28 mouse cellular contexts compared by ENCODE assay signal in genomic region chr6:139842626-139843025, GRCm38 (mm10).
"Had no signal": no experiment of that assay in that cellular context is flagged by ENCODE, and none has a peak within 500 bp of the region (broad histone marks: within the 10 kb centered on the region; RNA-seq: fewer than 3 reads in every experiment).

No protein-coding gene starts in this region.

- DNase-seq: gastrocnemius, postnatal 14 days; gastrocnemius, postnatal 36 days; heart, adult 18-20 months; heart, postnatal 14 days; heart, postnatal 36 days; kidney, adult 11 months; kidney, adult 2 months; kidney, adult 9 months; kidney, postnatal 14 days; kidney, postnatal 36 days; layer of hippocampus, adult 9-11 months; layer of hippocampus, postnatal 36 days; liver; liver, embryonic 13.5 days; liver, postnatal 0 days had no signal

- ATAC-seq: hindbrain, postnatal 0 days; intestine, embryonic 16.5 days; liver, postnatal 0 days had no signal

- H3K4me3 ChIP-seq: heart, embryonic 13.5 days; heart, embryonic 15.5 days; hindbrain, embryonic 13.5 days; hindbrain, embryonic 15.5 days; kidney, embryonic 15.5 days; limb, embryonic 10.5 days; limb, embryonic 12.5 days; liver, embryonic 13.5 days; liver, embryonic 15.5 days had no signal

- H3K27ac ChIP-seq: heart, embryonic 13.5 days; heart, embryonic 15.5 days; hindbrain, embryonic 13.5 days; hindbrain, embryonic 15.5 days; hindbrain, postnatal 0 days; kidney, embryonic 15.5 days; kidney, postnatal 0 days; limb, embryonic 10.5 days; limb, embryonic 12.5 days; liver, embryonic 13.5 days; liver, embryonic 15.5 days had no signal

- H3K27me3 ChIP-seq: heart, embryonic 13.5 days; heart, embryonic 15.5 days; hindbrain, embryonic 13.5 days; hindbrain, embryonic 15.5 days; kidney, embryonic 15.5 days; limb, embryonic 12.5 days; liver, embryonic 13.5 days; liver, embryonic 15.5 days had no signal

- H3K9me3 ChIP-seq: heart, embryonic 13.5 days; heart, embryonic 15.5 days; hindbrain, embryonic 13.5 days; hindbrain, embryonic 15.5 days; kidney, embryonic 15.5 days; limb, embryonic 10.5 days; limb, embryonic 12.5 days; liver, embryonic 15.5 days had no signal

- H3K4me1 ChIP-seq: heart, embryonic 13.5 days; heart, embryonic 15.5 days; hindbrain, embryonic 13.5 days; hindbrain, embryonic 15.5 days; kidney, embryonic 15.5 days; limb, embryonic 10.5 days; limb, embryonic 12.5 days; liver, embryonic 13.5 days; liver, embryonic 15.5 days had no signal

- H3K36me3 ChIP-seq: heart, embryonic 13.5 days; heart, embryonic 15.5 days; hindbrain, embryonic 13.5 days; hindbrain, embryonic 15.5 days; kidney, embryonic 15.5 days; limb, embryonic 10.5 days; limb, embryonic 12.5 days; liver, embryonic 13.5 days; liver, embryonic 15.5 days had no signal

- H3K4me2 ChIP-seq: heart, embryonic 11.5 days; heart, embryonic 13.5 days; heart, embryonic 15.5 days; hindbrain, embryonic 13.5 days; hindbrain, embryonic 15.5 days; kidney, embryonic 15.5 days; limb, embryonic 12.5 days; liver, embryonic 11.5 days; liver, embryonic 13.5 days; liver, embryonic 15.5 days had no signal

- H3K9ac ChIP-seq: heart, embryonic 13.5 days; heart, embryonic 15.5 days; hindbrain, embryonic 13.5 days; hindbrain, embryonic 15.5 days; kidney, embryonic 15.5 days; limb, embryonic 12.5 days; liver, embryonic 13.5 days; liver, embryonic 15.5 days; liver, postnatal 0 days had no signal
